Mouse (Mus musculus) thymus, adult 2 months (tissue): Measurements from ENCODE around the gene Gm21915.

Experiments
- CTCF ChIP-seq: fragments of 200-500 bp; IDR thresholded peaks from 2 replicates; pipeline ENCODE4 v1.5.1; 2012; ENCODE audit warnings: mild to moderate bottlenecking, control low read depth, low read length, moderate library complexity, borderline replicate concordance; ENCODE audit not compliant: control insufficient read depth, poor library complexity, insufficient read depth; ENCODE audit errors: extremely low read depth
- POLR2A ChIP-seq: fragments of 200-500 bp; IDR thresholded peaks from 2 replicates; pipeline ENCODE4 v1.6.1; 2012; ENCODE audit warnings: mild to moderate bottlenecking, low read length, control low read depth, moderate library complexity; ENCODE audit not compliant: control insufficient read depth, poor library complexity, insufficient read depth; ENCODE audit errors: extremely low read depth

- no peak for TF ChIP-seq POLR2A
- TF ChIP-seq CTCF, result no peak
Measured at GRCm38 (mm10) chr9:40678653-40679052, 8.2 kb downstream of the Gm21915 start.
